Mouse (Mus musculus) ZHBTc4 (cell line): ENCODE measurements at regions not wholly inside any gene's neighbourhood (a gene's known extent, or its start where the extent isn't known, plus 50 kb on each side); places are given as distances from the start of the nearest gene placed in this dataset.
A peak's percentile ranks its signal among the peaks of the same experiment; 100 is the strongest.

Source experiments
- DNase-seq: peaks from one replicate; pipeline ENCODE4 v3.0.0-alpha.2; 2011; ENCODE audit warnings: low read depth, low spot score

DNA sequence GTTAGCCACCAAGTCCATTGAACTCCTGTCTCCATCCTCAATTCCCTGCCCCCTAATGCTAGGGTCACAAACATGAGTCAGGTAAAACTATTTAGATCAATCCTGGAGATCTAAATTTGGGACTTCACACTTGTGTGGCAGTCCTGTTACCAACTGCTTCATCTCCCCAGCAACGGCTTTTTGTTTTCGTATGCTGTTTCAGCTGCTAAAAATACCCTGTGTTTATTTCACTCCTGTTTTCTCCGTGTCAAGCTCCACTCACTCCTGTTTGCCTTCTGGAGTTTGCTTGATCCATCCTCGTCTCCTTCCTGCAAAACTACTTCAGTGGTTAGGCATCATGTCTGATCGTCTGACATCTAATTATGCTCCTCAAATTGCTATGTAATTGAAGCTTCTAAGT is 508.9 kb upstream of the Arpp21 start:
- DNase-seq = no peak

DNA sequence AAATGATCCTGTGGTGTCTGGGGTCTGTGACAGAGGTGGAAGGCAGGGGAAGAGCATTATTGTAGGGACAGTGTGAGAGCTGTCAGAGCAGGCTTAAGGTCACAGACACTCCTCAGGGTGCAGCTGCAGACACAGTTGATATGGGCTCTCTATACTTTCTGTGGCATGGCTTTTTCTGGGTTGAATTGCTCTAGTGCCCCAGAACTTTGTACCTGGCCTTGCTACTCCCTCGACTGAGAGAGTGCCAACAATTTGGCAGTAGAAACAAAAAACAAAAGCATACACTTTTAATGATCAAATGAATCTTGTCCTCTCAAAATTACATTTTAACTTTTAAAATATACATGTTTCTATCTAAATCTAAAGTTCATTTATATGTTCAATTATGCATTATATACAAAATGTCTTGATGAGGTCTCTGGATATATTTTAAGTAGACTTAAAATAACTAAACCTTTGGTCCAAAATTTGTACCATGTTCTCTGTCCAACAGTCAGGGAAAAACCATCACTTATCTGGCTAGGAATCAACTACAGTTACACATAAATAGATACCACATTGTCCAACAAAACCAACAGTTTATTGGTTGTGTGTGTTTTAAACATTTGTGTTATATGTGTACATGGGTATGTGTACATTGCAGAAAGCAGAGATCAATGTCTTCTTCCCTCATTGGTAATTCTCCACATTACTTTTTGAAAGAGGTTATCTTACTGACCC is 508.3 kb upstream of the Arpp21 start:
- no peak for DNase-seq

DNA sequence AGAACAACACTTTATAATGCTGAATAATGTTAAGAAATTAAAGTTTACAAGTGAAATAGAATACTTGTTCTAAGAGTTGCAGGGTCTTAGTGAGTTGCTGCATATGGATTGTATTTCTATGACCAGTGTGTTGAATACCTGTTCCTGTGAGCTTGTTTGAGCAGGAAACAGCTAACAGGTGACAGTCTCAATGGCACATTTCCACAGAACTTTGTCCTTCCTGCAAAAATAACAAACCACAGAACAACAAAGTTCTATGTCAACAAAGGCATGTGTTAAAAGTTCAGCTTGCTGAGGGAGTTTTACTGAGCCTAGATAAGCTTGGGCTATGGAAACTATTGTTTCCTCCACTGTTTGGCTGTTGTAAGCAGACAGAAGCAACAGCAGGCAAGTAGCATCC is 500.0 kb upstream of the Arpp21 start:
- peak; percentile 25 for DNase-seq

GRCm38 (mm10) chr9:112725523-112725922 is 489.8 kb upstream of the Arpp21 start:
- peak; percentile 45 for DNase-seq

- DNase-seq = no peak
These were observed 489.4 kb upstream of the Arpp21 start for GRCm38 (mm10) chr9:112725103-112725502.

DNA sequence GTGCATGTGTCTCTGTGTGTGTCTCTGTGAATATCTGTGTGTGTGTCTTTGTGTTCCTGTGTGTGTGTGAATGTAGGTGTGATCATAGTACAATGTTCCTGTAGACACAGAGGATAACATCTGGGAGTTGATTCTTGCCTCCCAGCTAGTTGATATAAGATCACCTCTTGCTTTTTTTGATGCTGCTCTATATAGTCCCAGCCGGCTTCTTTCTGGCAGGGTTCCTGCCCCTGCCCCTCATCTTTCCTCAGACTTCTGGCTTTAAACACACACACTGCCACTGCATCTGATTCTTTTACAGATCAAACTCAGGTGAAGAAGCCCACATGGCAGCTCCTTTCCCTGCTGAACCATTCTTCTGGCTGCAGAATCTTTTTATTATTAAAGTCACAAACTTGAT is 487.6 kb upstream of the Arpp21 start:
- no peak for DNase-seq

- no peak for DNase-seq
These were observed 486.8 kb upstream of the Arpp21 start for GRCm38 (mm10) chr9:112722501-112722900.

DNA sequence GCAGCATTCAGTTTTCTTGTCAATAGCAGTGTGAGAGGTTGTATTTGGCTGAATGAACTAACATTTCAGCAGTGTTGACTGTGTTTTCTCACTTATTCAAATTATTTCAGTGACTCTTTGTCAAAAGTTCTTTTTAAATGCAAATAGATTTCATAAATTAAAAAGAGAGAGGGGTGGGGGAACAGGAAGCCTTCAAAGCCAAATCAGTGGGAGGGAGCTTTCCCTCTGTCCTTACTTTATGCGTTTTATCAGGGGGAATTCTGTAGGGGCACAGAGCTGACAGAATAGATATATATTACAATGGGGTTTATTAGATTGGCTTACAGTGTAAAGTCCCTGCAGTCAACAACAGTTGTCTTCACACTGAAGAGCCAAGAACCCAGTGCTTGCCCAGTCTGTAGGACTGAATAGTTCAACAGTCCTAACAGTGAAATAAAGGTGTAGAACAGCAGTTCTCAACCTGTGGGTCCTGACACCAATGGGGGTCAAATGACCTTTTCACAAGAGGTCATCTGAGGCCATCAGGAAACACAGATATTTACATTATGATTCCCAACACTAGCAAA is 479.5 kb upstream of the Arpp21 start:
- no peak for DNase-seq

- DNase-seq = no peak
These were observed 443.1 kb upstream of the Arpp21 start for GRCm38 (mm10) chr9:112678866-112679265.

DNA sequence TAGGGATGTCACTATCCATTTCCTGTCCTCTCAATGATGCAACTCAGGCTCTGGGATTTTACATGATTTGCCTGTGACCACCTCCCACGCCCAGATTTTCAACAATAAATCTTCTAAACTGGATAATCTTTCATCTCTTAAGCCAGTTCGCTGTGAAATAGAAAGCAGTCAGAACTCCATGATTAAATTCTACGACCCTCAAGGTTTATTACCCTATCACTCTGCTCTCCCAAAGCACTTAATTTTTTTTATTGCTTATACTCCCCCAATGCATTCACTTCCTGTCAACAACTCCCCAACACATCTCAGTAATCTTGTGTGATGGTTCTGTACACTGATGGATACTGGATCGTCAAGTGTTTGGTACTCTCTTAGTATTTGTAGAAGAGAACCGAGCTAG is 439.5 kb upstream of the Arpp21 start:
- no peak for DNase-seq
